19 mouse cellular contexts compared by ENCODE assay signal in genomic region chr5:89631599-89631998, GRCm38 (mm10).
A peak's percentile ranks its signal among the peaks of the same experiment; 100 is the strongest.
DNase-seq lines count a peak whose midpoint lies in the region; ATAC-seq and TF ChIP-seq lines count a peak whose summit lies in the region.
"Had no signal": no experiment of that assay in that cellular context is flagged by ENCODE, and none has a peak within 500 bp of the region (broad histone marks: within the 10 kb centered on the region; RNA-seq: fewer than 3 reads in every experiment).

No protein-coding gene starts in this region.

- no peaks in the 10 kb centered on the region for H3K9me3 ChIP-seq in forebrain, embryonic 13.5 days (replicated peaks)
- H3K9me3 ChIP-seq in forebrain, embryonic 11.5 days (ENCODE audit: control insufficient read depth, low read length) = no peaks in the 10 kb centered on the region
- no peaks in the 10 kb centered on the region for H3K9me3 ChIP-seq in lung, postnatal 0 days (ENCODE audit: low read length)
- H3K9me3 ChIP-seq in midbrain, embryonic 16.5 days (replicated peaks; ENCODE audit: control insufficient read depth, low read length, poor library complexity, severe bottlenecking) = no peaks in the 10 kb centered on the region
- H3K9me3 ChIP-seq: heart, embryonic 12.5 days had no signal

- H3K4me3 ChIP-seq in forebrain, embryonic 13.5 days = no peak overlapping the region
- H3K4me3 ChIP-seq in forebrain, embryonic 11.5 days (ENCODE audit: low read depth, low read length) = no peak overlapping the region
- H3K4me3 ChIP-seq in lung, postnatal 0 days (ENCODE audit: low read depth, low read length) = no peak overlapping the region
- H3K4me3 ChIP-seq in midbrain, embryonic 16.5 days (ENCODE audit: low read depth, low read length) = no peak overlapping the region
- H3K4me3 ChIP-seq: erythroblast, embryonic 14.5 days; heart, embryonic 12.5 days; left cerebral cortex, adult 2 months had no signal

- WGBS in forebrain, embryonic 13.5 days = 53% methylated on average over 1 of the region's 1 CpGs
- 73% methylated on average over 1 of the region's 1 CpGs for WGBS in forebrain, embryonic 11.5 days
- WGBS in lung, postnatal 0 days = 38% methylated on average over 1 of the region's 1 CpGs
- 74% methylated on average over 1 of the region's 1 CpGs for WGBS in midbrain, embryonic 16.5 days

- H3K9ac ChIP-seq in forebrain, embryonic 13.5 days = no peak overlapping the region
- H3K9ac ChIP-seq in forebrain, embryonic 11.5 days (ENCODE audit: low read length) = no peak overlapping the region
- H3K9ac ChIP-seq in lung, postnatal 0 days (replicated peaks; ENCODE audit: low read depth) = no peak overlapping the region
- no peak overlapping the region for H3K9ac ChIP-seq in midbrain, embryonic 16.5 days (ENCODE audit: low read depth, low read length)
- H3K9ac ChIP-seq: heart, embryonic 12.5 days had no signal

- ATAC-seq in forebrain, embryonic 13.5 days = peak; percentile 86
- ATAC-seq in forebrain, embryonic 11.5 days (replicated peaks; ENCODE audit: low FRiP score) = no peak
- no peak for ATAC-seq in lung, postnatal 0 days
- ATAC-seq in midbrain, embryonic 16.5 days = no peak
- ATAC-seq: Patski had no signal

- no peak overlapping the region for H3K27ac ChIP-seq in forebrain, embryonic 13.5 days
- H3K27ac ChIP-seq in forebrain, embryonic 11.5 days (ENCODE audit: low read depth, low read length) = no peak overlapping the region
- H3K27ac ChIP-seq in lung, postnatal 0 days (ENCODE audit: low read length) = no peak overlapping the region
- no peak overlapping the region for H3K27ac ChIP-seq in midbrain, embryonic 16.5 days (ENCODE audit: low read length)
- H3K27ac ChIP-seq: left cerebral cortex, adult 2 months had no signal

- TF ChIP-seq EP300 in lung, postnatal 0 days (IDR thresholded peaks at IDR 0.05) = no peak

- no peaks in the 10 kb centered on the region for H3K36me3 ChIP-seq in forebrain, embryonic 13.5 days (ENCODE audit: poor library complexity, severe bottlenecking)
- H3K36me3 ChIP-seq in forebrain, embryonic 11.5 days (ENCODE audit: control insufficient read depth, insufficient read depth, low read length) = no peaks in the 10 kb centered on the region
- H3K36me3 ChIP-seq in lung, postnatal 0 days (ENCODE audit: insufficient read depth, low read length) = no peaks in the 10 kb centered on the region
- H3K36me3 ChIP-seq in midbrain, embryonic 16.5 days (ENCODE audit: control insufficient read depth, insufficient read depth, low read length) = no peaks in the 10 kb centered on the region
- H3K36me3 ChIP-seq: heart, embryonic 12.5 days had no signal

- H3K4me2 ChIP-seq in forebrain, embryonic 13.5 days = no peak overlapping the region
- H3K4me2 ChIP-seq in forebrain, embryonic 11.5 days (ENCODE audit: low read depth, low read length, severe bottlenecking) = no peak overlapping the region
- no peak overlapping the region for H3K4me2 ChIP-seq in lung, postnatal 0 days (replicated peaks; ENCODE audit: low read depth, low read length)
- H3K4me2 ChIP-seq in midbrain, embryonic 16.5 days (ENCODE audit: low read length) = no peak overlapping the region
- H3K4me2 ChIP-seq: heart, embryonic 12.5 days; liver, embryonic 11.5 days had no signal

- H3K27me3 ChIP-seq in forebrain, embryonic 13.5 days = no peaks in the 10 kb centered on the region
- no peaks in the 10 kb centered on the region for H3K27me3 ChIP-seq in forebrain, embryonic 11.5 days (ENCODE audit: control insufficient read depth, insufficient read depth, low read length)
- H3K27me3 ChIP-seq in lung, postnatal 0 days (replicated peaks; ENCODE audit: insufficient read depth, low read length) = no peaks in the 10 kb centered on the region
- H3K27me3 ChIP-seq in midbrain, embryonic 16.5 days (ENCODE audit: control insufficient read depth, insufficient read depth, low read depth, low read length) = no peaks in the 10 kb centered on the region
- H3K27me3 ChIP-seq: heart, embryonic 12.5 days had no signal

- no peak for DNase-seq in forebrain, embryonic 11.5 days (ENCODE audit: low spot score)
- DNase-seq in lung, postnatal 0 days (ENCODE audit: low spot score) = peak; percentile 7
- no peak for DNase-seq in lung, postnatal 36 days
- DNase-seq in right cerebral cortex, adult 18-20 months = peak; percentile 59
- DNase-seq in layer of hippocampus, postnatal 25 days (ENCODE audit: extremely low spot score in 1 of 2, low spot score in 1 of 2) = no peak
- no peak for DNase-seq in retina, embryonic 14.5 days (ENCODE audit: low spot score)
- DNase-seq: cerebellum, adult 8-10 months; embryo, embryonic 11 days; gastrocnemius, postnatal 10 days; kidney, adult 11 months; midbrain, embryonic 14.5 days; thymus, postnatal 14 days had no signal

- peaks cover 6% of the 10 kb centered on the region; the same call in 1 of the 2 replicates for H3K4me1 ChIP-seq in forebrain, embryonic 13.5 days
- H3K4me1 ChIP-seq in forebrain, embryonic 11.5 days (replicated peaks; ENCODE audit: control insufficient read depth, insufficient read depth, low read length) = no peaks in the 10 kb centered on the region
- H3K4me1 ChIP-seq in lung, postnatal 0 days (ENCODE audit: insufficient read depth, low read depth, low read length) = no peaks in the 10 kb centered on the region
- H3K4me1 ChIP-seq in midbrain, embryonic 16.5 days (ENCODE audit: control insufficient read depth, insufficient read depth, low read length) = no peaks in the 10 kb centered on the region
- H3K4me1 ChIP-seq: heart, embryonic 12.5 days had no signal

- no peak for TF ChIP-seq CTCF in lung, postnatal 0 days (IDR thresholded peaks at IDR 0.05)

Comparison
In these comparisons a context has a peak if more than half of its experiments do, and no peak if none do; other contexts are left out.
1. DNase-seq: peak in lung, postnatal 0 days (single experiment) and right cerebral cortex, adult 18-20 months (single experiment); none in forebrain, embryonic 11.5 days (single experiment), lung, postnatal 36 days (single experiment), layer of hippocampus, postnatal 25 days (0 of 2) and retina, embryonic 14.5 days (single experiment).